Mouse (Mus musculus) cortical plate, adult 2 months (tissue): ENCODE results near the gene Nek5.

ENCODE experiments used
- CTCF ChIP-seq: fragments of 200-500 bp; IDR thresholded peaks from 2 replicates; pipeline ENCODE4 v1.5.1; 2011; ENCODE audit warnings: mild to moderate bottlenecking, control low read depth, low read length; ENCODE audit not compliant: insufficient read depth; ENCODE audit errors: extremely low read depth
- POLR2A ChIP-seq: fragments of 200-500 bp; IDR thresholded peaks from 2 replicates; pipeline ENCODE4 v1.6.1; 2011; ENCODE audit warnings: mild to moderate bottlenecking, low read length, control low read depth; ENCODE audit not compliant: insufficient read depth; ENCODE audit errors: extremely low read depth

DNA sequence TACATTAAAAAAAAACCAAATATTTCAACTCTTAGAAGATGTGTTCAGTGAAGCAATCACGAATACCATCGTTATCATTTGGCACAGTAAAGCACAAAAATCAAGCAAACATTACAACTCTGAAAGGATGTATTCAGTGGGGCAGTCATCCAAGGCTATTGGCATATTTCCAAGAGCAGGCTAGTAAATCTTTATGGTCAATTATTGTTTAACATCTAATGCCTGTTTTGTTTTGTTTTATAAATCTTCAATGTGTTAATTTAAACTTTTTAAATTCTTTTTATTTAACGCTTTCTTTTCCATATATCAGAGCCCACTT is 25.5 kb upstream of the Nek5 start:
- TF ChIP-seq POLR2A (no peak), CTCF (no peak)
